Mouse (Mus musculus): Measurements from ENCODE around the gene Zc3h6.

Gene Zc3h6

GRCm38 (mm10) chr2:129024820-129025219 is 57.6 kb downstream of the Zc3h6 start:
- DNase-seq (ENCODE audit: low spot score in 2 of 2), result peak in 1 of 2 experiments; percentile 39

DNA sequence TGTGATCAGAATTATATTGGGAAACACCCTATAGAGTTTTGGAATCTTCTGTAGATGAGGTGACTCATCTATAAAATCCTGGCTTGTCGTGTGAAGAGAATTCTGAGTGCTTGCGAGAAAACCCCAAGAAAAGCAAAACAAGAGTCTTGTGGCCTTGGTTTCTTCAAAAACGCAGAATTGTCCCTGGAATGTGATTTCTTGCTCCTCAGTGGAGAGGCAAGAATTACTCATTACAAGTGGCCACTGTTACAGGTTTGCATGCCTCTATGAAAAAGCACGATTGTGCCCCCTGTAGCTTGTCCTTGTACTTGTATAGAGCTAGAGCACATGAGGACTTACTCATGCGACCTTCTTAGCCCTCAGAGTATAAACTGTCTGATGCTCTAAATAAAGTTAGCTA is 68.2 kb downstream of the Zc3h6 start:
- no peak for DNase-seq (ENCODE audit: low spot score in 2 of 2)

- no peak for DNase-seq (ENCODE audit: low spot score in 2 of 2)
These were observed 71.3 kb downstream of the Zc3h6 start for GRCm38 (mm10) chr2:129038426-129038936.

GRCm38 (mm10) chr2:129038937-129039631 is 71.9 kb downstream of the Zc3h6 start:
- DNase-seq (ENCODE audit: low spot score in 2 of 2), result no peak

DNA sequence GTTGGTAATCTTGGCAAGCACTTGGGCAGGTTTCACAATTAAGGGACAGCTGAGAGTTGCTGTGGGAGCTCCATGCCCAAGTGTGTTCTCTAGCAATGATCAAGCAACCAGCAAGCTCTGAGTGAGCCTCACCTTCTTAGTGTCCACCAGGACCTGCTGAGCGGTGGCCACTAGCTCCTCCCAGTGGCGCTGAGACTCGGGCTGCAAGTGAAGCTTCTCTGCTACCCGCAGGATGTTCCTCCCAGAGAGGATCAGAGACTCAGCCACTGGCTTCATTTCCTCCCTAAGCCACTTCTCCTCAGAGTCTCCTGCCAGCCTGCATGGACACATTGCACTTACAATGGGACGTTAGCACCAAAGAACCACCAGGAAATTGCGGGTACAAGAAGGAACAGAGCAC is 73.4 kb downstream of the Zc3h6 start:
- DNase-seq (ENCODE audit: low spot score in 2 of 2), result no peak

GRCm38 (mm10) chr2:129046172-129046845 is 79.1 kb downstream of the Zc3h6 start:
- peak; percentile 18 to 42 for DNase-seq (ENCODE audit: low spot score in 2 of 2)

GRCm38 (mm10) chr2:129046846-129047196 is 79.6 kb downstream of the Zc3h6 start:
- DNase-seq (ENCODE audit: low spot score in 2 of 2), result no peak

GRCm38 (mm10) chr2:129047811-129048210 is 80.6 kb downstream of the Zc3h6 start, which contains the start of gene Vinac1:
TSS of gene Vinac1 (minus strand) at chr2:129048172.
- DNase-seq (ENCODE audit: low spot score in 2 of 2), result no peak

DNA sequence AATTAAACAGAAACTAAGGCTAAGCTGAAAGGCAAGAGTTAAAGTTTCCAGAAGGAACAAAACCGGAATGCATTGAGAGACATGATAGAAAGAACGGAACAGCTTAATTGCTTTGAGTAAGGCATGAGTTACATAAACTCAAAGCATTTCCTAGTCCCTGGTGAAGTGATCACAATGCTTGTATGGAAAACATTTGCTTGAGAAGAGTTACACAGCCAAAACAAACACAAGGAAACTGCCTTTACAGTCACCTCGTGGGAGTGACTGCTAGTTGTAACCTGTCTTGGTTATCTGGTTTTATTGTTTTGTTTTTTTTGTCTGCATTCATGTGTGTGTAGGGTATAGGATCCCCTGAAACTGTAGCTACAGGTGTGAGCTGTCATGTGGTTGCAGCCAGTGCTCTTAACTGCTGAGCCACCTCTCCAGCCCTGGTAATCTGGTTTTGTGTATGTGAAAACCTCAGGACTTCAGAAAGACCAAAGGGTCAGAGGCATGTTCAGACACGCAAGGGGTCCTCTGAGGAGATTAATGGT is 85.3 kb downstream of the Zc3h6 start:
- no peak for DNase-seq (ENCODE audit: low spot score in 2 of 2)

- no peak for DNase-seq (ENCODE audit: low spot score in 2 of 2)
These were observed 88.5 kb downstream of the Zc3h6 start for GRCm38 (mm10) chr2:129055741-129056140.

GRCm38 (mm10) chr2:129056597-129056996 is 89.4 kb downstream of the Zc3h6 start:
- no peak for DNase-seq (ENCODE audit: low spot score in 2 of 2)

- DNase-seq (ENCODE audit: low spot score in 2 of 2), result no peak
These were observed 90.1 kb downstream of the Zc3h6 start for GRCm38 (mm10) chr2:129057256-129057655.

DNA sequence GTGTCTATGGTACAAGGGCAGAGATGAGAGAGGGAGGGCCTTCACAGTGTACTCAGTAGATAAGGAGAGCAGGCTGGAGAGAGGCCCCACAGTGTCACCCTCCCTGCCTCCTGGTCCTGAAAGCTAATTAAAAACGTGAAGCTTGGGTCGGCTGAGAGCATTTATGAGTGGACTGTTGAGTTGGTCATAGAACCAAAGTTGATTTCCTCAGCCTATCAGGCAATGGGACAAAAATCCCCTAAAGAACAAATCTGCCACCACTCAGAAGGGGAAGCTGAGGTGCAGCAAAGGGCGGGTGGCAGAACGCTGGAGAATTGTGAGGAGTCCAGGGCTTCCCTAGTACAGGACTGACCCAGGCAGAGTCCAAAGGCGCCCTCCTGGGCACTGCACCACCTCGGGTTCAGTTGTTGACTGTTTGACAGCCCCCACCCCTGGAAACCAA is 90.7 kb downstream of the Zc3h6 start:
- DNase-seq (ENCODE audit: low spot score in 2 of 2), result no peak

GRCm38 (mm10) chr2:129061456-129062059 is 94.4 kb downstream of the Zc3h6 start:
- DNase-seq (ENCODE audit: low spot score in 2 of 2), result no peak

- DNase-seq (ENCODE audit: low spot score in 2 of 2), result peak; percentile 66 to 77
These were observed 98.5 kb downstream of the Zc3h6 start, which contains the start of gene Ttl for GRCm38 (mm10) chr2:129065437-129066282. TSS of gene Ttl (plus strand) at chr2:129065942.

DNA sequence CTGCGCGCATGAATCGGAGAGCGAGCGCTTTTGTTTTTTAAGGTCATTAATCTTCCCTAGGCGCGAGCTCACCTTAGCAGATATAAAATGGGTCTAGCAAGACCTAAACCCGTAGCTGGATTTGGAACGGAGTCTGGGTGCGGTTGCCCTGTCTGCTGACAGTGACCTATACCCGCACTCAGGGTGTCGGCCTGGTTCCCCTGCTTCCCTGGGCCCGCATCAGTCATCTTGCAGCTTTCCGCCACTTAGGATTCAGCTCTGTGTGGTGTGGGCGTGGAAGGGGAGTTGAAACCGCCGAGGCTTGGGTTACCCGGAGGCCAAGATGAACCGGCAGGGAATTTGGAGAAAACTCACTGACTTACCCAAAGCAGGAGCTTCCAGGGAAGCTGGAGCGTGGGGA is 99.1 kb downstream of the Zc3h6 start:
- peak; percentile 44 to 47 for DNase-seq (ENCODE audit: low spot score in 2 of 2)

Data from urinary bladder, postnatal 36 days (tissue).